Mouse (Mus musculus) CD8-positive naive resting alpha-beta T cell, adult 2 months (primary cell): ENCODE data around the gene 4930512M02Rik.

Experiments
- DNase-seq, 2 experiments: peaks; one replicate each; pipeline ENCODE4 v3.0.0; 2022; ENCODE audit warnings: low read depth in 2 of 2, low spot score in 2 of 2

4930512M02Rik gene

DNA sequence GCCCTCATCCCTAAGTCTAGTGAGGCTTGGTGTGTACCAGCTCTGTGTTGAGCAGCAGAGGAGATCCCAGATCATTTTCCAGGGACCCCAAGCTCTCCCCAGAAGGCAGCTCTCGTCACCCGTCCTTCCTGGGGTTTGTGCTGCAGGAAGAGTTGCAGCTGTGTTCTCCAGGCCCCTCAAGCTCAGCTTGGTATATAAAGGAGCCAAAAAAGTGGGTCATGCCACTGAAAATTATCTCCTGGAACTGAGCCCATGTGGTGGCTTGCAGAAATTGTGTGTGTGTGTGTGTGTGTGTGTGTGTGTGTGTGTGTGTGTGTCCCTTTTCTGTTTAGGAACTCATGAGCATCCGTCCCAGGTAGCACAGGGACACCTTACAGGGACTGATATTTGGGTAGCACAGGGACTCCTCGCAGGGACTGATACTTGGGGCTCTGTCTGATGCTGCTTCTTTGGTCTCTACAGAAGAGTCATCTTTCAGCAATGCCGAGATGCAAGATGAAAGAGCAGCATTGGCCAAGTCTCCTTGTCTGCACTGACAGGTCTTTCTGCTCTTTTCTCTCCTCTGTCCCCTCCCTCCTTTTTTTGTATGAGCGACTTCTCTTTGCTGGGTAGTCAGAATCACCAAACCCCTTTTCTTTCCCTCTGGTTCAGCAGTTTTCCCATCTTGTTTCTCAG is 62.4 kb downstream of the 4930512M02Rik start:
- DNase-seq, result no peak

DNA sequence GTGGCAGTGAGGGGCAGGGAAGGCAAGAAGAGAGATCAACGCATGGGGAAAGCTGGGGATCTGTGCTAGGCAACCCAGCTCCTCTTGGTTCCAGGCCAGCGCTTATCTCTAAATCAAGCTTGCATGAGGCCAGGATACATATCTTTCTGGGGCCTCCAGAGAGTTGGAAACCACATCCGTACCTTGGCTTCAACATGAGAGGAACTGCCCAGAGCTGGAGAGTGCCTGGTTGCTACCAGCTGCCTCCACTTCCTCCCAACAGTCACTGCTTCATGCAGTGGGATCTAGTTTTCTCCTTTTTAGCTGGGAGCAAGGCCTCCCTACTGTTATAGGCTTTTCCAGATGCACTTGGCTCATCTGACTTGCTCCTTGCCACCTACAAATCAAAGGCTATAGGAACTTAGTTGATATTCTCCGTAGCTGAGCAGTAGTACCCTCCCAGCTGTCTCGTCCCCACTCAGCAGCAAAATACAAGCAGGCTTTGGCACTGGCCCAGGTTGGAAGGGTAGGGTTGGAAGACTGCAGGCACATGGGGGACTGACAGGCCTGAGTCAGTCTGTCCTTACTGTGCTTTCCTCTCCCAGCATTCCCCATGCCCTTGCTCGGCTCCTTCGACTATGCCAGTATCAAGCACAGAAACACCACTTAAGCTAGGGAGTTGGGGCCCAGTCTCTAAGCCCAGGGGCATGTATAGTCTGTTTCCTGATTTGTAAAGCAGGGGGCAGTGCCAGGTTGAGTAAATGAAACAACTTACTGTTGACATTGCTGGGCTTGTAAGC is 63.2 kb downstream of the 4930512M02Rik start:
- DNase-seq, result peak; percentile 69 to 74

DNA sequence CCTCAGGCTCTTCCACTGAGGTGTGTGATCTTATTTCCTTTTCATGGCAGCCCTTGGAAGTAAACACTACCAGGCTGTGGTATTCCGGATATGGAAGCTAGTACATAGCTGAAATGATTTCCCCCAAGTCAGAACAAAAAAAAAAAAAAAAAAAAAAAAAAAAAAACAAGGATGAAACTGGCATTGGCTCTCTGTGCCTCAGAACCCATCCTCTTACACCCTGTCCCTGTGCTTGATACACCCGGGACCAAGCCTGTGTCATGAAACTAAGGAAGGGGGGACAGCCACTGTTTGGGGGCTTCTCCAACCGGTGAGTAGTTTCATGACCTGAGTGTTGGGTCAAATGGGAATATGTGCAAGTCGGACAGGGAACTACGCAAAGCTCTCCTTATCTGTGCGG is 66.5 kb downstream of the 4930512M02Rik start:
- no peak for DNase-seq

DNA sequence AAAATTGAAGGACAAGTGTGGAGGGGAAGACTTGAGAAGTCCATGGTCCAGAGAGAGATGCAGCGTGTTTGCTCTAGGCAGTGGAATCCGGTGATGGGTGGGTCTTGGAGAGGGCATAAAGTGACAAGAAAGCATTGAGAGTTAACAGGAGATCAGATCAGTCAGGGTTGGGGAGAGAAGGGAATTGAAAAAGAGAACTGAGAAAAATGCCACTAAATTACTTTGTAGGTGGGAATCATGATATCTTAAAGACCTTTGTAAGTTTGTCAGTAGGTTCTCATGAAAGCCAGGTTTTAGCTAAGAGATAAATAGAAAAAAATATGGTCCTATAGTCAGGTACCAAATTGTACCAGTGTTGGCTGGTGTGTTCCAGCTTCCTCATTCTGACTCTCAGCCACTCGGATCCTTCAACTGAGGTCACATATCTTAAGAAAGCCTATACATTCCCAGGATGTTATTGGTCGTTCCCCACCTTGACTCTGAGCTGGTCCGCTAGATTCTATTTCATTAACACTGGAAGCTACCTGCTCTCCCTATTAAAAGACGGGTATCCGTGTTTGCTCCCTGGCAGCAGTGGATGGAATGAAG is 68.4 kb downstream of the 4930512M02Rik start:
- DNase-seq, result no peak

DNA sequence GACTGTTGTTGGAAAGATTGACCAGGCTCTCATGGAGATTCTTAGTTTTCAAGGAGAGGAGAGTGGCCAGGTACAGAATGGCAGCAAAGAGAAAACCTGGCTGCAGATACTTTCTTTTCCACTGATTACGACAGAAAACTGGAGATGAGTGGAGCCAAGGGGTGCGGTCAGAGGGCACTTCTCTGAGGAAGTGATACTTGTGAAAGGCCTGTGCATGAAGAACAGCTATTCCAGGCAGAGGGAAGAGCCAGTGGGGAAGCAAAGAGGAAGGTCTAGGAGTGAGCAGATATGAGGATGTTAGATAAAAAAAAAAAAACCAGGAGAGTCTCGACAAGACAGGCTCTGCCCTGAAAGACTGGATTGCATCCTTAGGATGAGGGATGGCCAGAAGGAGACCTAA is 69.0 kb downstream of the 4930512M02Rik start:
- no peak for DNase-seq

DNA sequence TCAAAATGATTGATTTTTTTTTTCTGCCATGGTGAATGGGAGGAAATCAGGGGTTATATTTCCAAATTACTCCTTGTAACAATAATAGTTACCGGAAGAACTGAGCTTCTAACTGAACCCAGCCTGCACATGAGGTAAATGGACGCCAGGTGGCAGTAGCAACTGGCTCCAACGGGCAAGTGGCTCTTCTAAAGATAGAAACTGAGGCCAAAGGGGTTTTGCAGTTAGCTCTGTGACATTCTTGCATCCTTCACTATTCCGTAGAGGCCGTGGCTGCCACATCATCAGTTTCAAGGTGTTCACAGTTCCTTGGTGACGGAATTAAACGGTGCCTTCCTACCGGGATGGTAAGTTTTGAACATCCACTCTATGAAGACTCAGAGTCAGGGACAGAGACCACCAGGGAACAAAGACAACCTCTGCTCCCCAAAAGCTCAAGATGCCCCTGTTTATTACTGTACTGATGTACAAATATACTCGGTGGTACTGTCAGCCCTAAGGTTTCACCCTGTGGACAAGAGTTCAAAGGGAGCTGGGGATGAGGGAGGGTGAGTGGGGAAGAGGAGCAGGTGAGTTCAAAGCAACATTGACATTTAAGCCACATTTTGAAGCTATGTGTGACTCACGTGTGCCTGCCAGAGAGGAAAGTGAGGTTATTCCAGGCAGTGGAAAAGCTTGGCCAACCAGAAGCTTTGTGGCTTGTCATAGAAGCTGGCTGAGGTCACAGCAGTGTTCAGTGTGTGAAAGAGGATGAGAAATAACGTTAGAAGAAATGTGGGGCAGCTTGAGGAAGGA is 70.3 kb downstream of the 4930512M02Rik start:
- DNase-seq, result peak; percentile 77 to 89

DNA sequence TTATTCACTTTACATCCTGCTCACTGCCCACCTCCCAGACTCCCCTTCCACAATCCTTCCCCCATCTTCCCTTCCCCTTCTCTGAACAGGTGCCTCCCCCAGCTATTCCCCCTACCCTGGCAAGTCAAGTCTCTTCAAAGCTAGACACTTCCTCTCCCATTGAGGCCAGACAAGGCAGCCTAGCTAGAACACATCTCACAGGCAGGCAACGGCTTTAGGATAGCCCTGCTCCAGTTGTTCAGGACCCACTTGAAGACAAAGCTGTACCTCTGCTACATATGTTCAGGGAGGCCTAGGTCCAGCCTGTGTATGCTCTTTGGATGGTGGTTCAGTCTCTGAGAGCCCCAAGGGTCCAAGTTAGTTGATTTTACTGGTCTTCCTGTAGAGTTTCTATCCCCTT is 71.4 kb downstream of the 4930512M02Rik start:
- no peak for DNase-seq

DNA sequence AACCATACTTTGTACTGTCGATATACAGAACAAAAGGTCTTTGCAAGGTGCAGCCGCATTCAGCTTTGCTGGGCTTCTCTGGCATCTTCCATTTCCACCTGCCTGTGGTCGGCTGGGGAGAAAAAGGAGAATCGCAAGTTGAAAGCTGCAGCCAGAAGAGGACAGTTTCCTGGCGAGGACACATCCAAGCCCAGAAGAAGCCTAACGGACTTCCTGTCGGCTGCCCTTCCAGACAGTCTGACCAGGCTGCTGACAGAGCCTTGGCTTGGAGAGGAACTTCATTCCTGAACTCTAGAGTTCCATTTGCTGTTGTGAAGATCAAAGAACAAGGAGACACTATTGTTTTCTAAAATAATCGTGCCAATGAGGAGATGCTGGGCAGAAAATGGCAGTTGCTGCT is 72.1 kb downstream of the 4930512M02Rik start:
- no peak for DNase-seq

DNA sequence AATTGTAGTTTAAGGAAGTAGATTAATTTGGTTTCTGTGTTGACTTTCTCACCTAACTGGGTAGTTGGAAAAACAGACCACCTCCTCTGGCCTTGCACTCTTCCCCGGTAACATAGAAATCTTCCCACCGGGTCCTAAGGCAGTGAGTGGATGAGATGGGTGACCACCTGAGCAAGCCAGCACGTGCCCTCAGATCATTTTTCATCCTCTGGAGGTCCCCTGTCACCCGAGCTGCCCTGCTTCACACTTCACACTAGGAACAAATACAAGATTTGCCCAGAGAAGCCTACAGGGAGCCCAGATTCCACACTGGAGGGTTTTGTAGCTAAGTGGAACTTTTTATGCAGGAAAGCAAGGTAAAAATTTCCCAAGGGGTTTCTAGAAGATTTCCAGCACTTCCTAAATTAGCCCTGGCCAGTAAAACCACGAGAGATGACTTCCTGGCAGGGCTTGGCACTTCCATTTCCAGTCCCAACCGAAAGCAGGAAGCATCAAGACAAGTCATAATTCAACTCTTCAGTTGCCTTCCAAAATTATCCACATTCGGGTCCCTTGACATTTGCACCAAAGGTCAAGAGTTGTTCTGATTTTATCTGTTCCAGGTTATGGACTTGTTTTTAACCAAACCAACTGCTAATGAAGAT is 79.9 kb downstream of the 4930512M02Rik start:
- DNase-seq, result no peak

DNA sequence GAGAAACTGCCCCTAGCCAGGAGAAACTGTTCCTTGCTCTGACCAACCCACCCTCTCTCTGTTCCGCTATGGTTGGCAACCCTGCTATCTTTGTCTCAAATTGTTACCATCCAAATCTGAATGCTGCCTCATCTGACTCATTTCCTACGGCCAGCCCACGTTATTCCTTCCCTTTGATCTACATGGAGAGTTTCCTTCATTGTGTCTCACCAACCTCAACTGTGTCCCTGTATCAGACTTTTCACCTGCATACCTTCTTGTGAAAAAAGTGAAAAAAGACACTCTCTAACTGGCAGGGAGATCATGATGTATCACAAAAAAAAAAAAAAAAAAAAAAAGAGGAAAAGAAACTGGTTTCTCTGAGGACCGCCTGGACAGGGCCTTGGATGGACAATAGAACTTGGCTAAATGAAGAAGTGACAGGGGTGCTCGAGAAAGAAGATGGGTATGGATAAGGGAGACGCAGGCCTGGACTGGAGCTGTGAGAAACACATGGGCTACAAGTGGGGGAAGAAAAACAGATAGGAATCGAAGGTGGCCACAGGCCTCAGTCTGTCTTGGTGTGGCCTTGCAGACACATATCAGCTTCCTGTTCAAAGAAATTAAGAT is 80.6 kb downstream of the 4930512M02Rik start:
- DNase-seq, result no peak

DNA sequence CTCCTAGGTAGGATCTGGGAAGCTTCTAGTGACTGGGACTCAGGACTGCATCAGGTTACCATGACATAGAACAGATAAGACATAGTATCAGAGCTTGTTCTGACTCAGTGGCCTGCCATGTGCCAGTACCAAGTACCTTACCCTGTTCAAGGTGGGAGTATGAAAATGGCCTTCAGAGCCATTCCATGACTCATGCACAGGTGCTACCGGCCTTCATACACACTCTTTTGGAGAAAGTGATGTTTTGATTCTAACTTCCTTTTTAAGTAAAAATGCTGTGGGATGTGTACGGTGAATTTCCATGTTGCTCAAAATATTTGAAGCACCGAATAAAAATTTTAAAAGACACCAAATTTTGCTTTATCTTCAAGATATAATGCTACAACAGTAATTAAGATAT is 81.7 kb downstream of the 4930512M02Rik start:
- no peak for DNase-seq
